Mouse (Mus musculus) midbrain, embryonic 16.5 days (tissue): Measurements from ENCODE around the gene Ccrl2. TPM values are rescaled to one million over a fixed set of nuclear protein-coding genes. Genes with fewer than 3 reads are reported as not detected.

Experiments
- ATAC-seq: fragments of 200-750 bp; cut with Nextera tagmentation; 2 replicates; pipeline ENCODE4 v1.8.0; 2017; ENCODE audit warnings: moderate TSS enrichment
- H3K27ac ChIP-seq: fragments of 300-500 bp; sonication (generic); 2 replicates; pipeline ENCODE4 v1.5.1; 2014; ENCODE audit warnings: mild to moderate bottlenecking, low read length, mixed read lengths
- H3K27me3 ChIP-seq: fragments of 300-500 bp; sonication (generic); 2 replicates; pipeline ENCODE4 v1.6.1; 2014; ENCODE audit warnings: low read depth, low read length, mixed read lengths; ENCODE audit not compliant: control insufficient read depth, insufficient read depth
- H3K36me3 ChIP-seq: fragments of 300-500 bp; sonication (generic); 2 replicates; pipeline ENCODE4 v1.6.1; 2014; ENCODE audit warnings: mild to moderate bottlenecking, low read length, moderate library complexity, mixed read lengths; ENCODE audit not compliant: control insufficient read depth, insufficient read depth
- H3K4me1 ChIP-seq: fragments of 300-500 bp; sonication (generic); 2 replicates; pipeline ENCODE4 v1.6.1; 2014; ENCODE audit warnings: mild to moderate bottlenecking, low read length, mixed read lengths; ENCODE audit not compliant: control insufficient read depth, insufficient read depth
- H3K4me2 ChIP-seq: fragments of 300-500 bp; sonication (generic); 2 replicates; pipeline ENCODE4 v1.6.1; 2014; ENCODE audit warnings: mild to moderate bottlenecking, low read length, mixed read lengths
- H3K4me3 ChIP-seq: fragments of 300-500 bp; sonication (generic); 2 replicates; pipeline ENCODE4 v1.5.1; 2014; ENCODE audit warnings: low read depth, mild to moderate bottlenecking, low read length, moderate library complexity, mixed read lengths
- H3K9ac ChIP-seq: fragments of 300-500 bp; sonication (generic); 2 replicates; pipeline ENCODE4 v1.6.1; 2014; ENCODE audit warnings: low read depth, low read length, mixed read lengths
- H3K9me3 ChIP-seq: fragments of 300-500 bp; sonication (generic); replicated peaks from 2 replicates; pipeline ENCODE4 v1.6.1; 2014; ENCODE audit warnings: mild to moderate bottlenecking, low read length, mixed read lengths; ENCODE audit not compliant: control insufficient read depth, poor library complexity, severe bottlenecking
- WGBS: fragments of 180-500 bp; shearing (Covaris S2); extraction: QIAGEN DNeasy Blood & Tissue Kit; methylation state at CpG from one replicate; pipeline ENCODE4 v1.1.7; 2014; 5-methylcytosine and 5-hydroxymethylcytosine counted together
- polyA plus RNA-seq: library from polyadenylated mRNA; unstranded; fragments of >200 nt; fragmentation: Nextera tagmentation; extraction: Ambion mirVana; gene quantifications from 2 replicates; pipeline ENCODE4 v1.2.1, GENCODE M21; 2015

Ccrl2 gene
- polyA plus RNA-seq, 1 experiment from 2014 or later: 1.2 TPM

DNA sequence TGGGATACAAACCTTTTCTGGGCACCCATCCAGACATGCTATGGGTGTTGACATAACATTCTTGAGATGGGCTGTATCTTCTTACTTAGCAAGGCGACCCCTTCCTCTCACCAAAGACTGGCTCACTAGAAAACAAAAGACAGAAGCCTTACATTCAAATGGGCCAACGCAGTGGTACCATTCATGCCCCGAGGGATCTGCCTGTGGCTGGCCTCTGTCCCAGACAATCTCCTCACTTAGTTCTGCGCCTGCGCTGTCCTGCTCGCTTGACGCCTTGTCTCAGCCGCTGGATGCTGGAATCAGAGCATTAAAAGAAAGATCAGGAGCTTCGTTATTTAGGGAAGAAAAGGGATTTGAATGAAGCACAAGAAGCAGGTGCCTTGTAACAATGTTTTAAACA, 35.3 kb upstream of the Ccrl2 start:
- H3K4me1 ChIP-seq: 0 out of 2 replicates have a peak, but pooled peaks cover 3% of the 10 kb centered on the region
- no peak overlapping the region for H3K9ac ChIP-seq
- H3K27ac ChIP-seq: no peak overlapping the region
- ATAC-seq: no peak
- H3K4me3 ChIP-seq: no peak overlapping the region
- no peaks in the 10 kb centered on the region for H3K9me3 ChIP-seq
- no peaks in the 10 kb centered on the region for H3K36me3 ChIP-seq
- H3K27me3 ChIP-seq: no peaks in the 10 kb centered on the region
- no peak overlapping the region for H3K4me2 ChIP-seq
- WGBS: 63% methylated on average over 9 of the region's 9 CpGs

DNA sequence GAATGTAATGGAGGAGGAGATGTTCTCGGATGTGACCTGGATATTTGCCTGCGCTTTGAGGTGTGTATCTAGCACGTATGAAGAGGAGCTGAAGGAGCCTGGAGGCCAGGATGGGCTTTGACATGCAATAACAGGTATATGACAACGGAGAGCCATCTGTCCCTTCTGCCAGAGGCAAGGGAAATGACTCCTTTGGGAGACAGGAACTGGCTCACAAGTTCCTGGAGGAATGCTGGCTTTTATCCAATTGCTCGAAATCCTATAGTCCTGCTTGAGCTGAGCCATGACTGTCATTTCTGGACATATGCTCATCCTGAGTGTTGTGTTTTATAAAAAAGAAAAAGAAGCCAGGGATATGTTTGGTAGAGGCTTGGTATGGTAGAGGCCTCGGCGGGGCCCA, 31.6 kb upstream of the Ccrl2 start:
- no peak overlapping the region for H3K4me2 ChIP-seq
- H3K9me3 ChIP-seq: no peaks in the 10 kb centered on the region
- ATAC-seq: no peak
- 0 out of 2 replicates have a peak, but pooled peaks cover 3% of the 10 kb centered on the region for H3K4me1 ChIP-seq
- H3K36me3 ChIP-seq: no peaks in the 10 kb centered on the region
- H3K27ac ChIP-seq: no peak overlapping the region
- H3K9ac ChIP-seq: no peak overlapping the region
- no peak overlapping the region for H3K4me3 ChIP-seq
- WGBS: 33% methylated on average over 7 of the region's 7 CpGs
- no peaks in the 10 kb centered on the region for H3K27me3 ChIP-seq

DNA sequence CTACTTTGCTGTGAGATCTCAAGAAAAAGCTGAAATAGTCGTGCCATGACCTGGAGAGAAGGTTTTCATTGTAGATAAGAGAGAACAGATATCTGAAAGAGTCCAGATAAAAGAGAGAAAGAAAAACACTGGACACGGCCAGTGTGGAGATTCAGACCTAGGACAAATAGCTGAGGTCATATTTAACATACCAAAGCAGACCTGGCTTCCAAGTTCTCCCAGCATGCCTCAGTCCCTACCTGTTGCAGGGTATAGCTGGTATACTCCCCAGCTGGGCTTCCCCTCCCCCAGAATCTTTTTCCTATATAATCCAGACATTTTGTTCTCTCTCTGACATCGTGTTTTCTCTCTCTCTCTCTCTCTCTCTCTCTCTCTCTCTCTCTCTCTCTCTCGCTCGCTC, 30.6 kb upstream of the Ccrl2 start:
- Histone ChIP-seq H3K9me3 (no peaks in the 10 kb centered on the region), H3K4me2 (no peak overlapping the region), H3K4me1 (0 out of 2 replicates have a peak, but pooled peaks cover 3% of the 10 kb centered on the region), H3K27ac (no peak overlapping the region), H3K36me3 (no peaks in the 10 kb centered on the region), H3K27me3 (no peaks in the 10 kb centered on the region), H3K4me3 (no peak overlapping the region), H3K9ac (no peak overlapping the region)
- no peak for ATAC-seq
- 7% methylated on average over 4 of the region's 5 CpGs for WGBS

DNA sequence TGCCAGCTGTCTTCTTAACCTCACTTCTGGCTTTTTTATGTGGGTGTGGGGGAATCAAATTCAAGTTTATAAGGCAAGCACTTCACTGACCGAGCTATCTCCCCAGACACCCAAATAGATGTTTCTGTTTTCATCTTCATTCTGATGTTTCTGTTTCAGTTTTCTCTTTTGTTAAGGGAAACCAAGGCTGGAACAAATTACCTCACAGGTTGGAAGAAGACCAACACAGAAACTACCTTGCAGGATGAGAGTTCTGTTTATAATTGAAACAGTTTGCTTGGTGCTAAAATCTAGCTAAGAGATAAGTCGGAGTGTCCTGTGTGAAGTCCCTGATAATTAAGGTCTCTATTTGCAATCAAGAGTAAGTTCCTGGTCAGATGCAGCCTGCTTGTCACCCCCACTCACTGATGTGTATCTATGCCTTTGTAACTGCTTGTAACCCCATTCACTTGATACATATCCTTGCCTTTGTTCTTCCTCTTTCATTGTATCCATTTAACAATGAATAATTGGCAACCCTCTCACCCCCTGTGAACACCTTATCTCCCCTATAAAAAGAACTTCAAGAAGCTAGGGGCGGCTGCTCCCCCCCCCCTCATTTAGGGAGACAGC, 29.8 kb upstream of the Ccrl2 start:
- H3K36me3 ChIP-seq: no peaks in the 10 kb centered on the region
- no peak for ATAC-seq
- H3K27ac ChIP-seq: no peak overlapping the region
- no peak overlapping the region for H3K4me2 ChIP-seq
- 23% methylated on average over 3 of the region's 3 CpGs for WGBS
- no peaks in the 10 kb centered on the region for H3K27me3 ChIP-seq
- H3K9ac ChIP-seq: no peak overlapping the region
- no peak overlapping the region for H3K4me3 ChIP-seq
- H3K9me3 ChIP-seq: no peaks in the 10 kb centered on the region
- H3K4me1 ChIP-seq: 0 out of 2 replicates have a peak, but pooled peaks cover 3% of the 10 kb centered on the region

DNA sequence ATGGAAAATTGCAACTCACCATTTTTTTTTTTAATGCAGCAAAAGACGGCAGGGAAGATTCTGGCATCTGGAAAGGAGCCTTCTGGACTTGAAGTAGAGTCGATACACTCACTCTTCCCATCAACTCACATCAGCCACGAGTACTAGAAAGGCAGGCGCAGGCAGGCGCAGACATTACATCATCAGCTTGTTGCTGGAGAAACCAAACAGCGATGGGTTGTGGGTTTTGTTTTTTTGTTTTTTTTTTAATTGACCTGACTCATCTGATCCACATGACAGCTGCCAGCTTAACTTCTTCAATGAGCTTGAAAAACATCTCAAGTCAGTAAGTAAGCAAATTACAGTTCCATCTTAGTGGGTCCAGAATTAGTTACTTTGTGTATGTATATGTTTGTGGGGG, 28.8 kb upstream of the Ccrl2 start:
- no peak for ATAC-seq

DNA sequence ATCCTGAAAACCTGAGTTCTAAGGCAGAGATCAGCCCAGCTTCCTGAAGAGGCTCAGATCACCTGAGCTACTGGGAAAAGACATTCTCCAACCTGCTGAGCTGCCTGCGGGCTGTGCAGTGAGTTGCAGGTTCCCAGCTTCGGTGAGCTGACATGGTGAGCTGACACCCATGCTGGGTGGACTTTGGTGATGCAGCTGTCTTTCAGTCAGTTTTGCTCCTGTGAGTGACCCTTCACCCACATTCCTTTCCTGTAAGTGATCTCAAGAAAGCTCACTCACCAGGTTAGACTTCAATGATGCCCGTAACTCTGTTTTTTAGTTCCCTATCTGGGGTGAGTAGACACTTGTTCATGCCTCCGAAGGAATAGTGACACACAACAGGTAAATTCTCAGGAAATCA, 28.0 kb upstream of the Ccrl2 start:
- H3K4me2 ChIP-seq: no peak overlapping the region
- H3K9ac ChIP-seq: no peak overlapping the region
- H3K27ac ChIP-seq: no peak overlapping the region
- 66% methylated on average over 4 of the region's 4 CpGs for WGBS
- H3K36me3 ChIP-seq: no peaks in the 10 kb centered on the region
- no peaks in the 10 kb centered on the region for H3K9me3 ChIP-seq
- no peak for ATAC-seq
- H3K4me3 ChIP-seq: no peak overlapping the region
- H3K4me1 ChIP-seq: 0 out of 2 replicates have a peak, but pooled peaks cover 3% of the 10 kb centered on the region
- no peaks in the 10 kb centered on the region for H3K27me3 ChIP-seq

More for the DNA sequence above, 28.8 kb upstream of the Ccrl2 start:
- WGBS: 74% methylated on average over 6 of the region's 6 CpGs
- Histone ChIP-seq H3K9me3 (no peaks in the 10 kb centered on the region), H3K27me3 (no peaks in the 10 kb centered on the region), H3K36me3 (no peaks in the 10 kb centered on the region), H3K4me2 (no peak overlapping the region), H3K4me1 (0 out of 2 replicates have a peak, but pooled peaks cover 3% of the 10 kb centered on the region), H3K4me3 (no peak overlapping the region), H3K27ac (no peak overlapping the region), H3K9ac (no peak overlapping the region)

DNA sequence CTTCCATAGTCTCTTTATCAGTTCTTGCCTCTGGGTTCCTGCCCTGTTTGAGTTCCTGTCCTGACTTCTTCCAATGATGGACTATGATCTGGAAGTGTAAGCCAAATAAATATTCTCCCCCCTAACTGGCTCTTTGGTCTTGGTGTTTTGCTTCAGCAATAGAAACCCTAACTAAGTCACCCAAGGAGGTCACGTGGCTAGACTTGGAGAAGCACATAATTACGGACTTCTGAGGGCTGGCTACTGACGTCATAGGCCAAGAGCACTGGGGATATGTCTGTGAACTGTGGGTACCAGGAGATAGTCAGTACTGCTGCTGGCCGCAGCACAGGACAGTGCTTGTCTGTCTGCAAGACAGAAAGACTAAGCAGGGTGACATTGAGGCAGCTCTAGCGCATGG, 24.4 kb upstream of the Ccrl2 start:
- no peaks in the 10 kb centered on the region for H3K9me3 ChIP-seq
- no peak overlapping the region for H3K4me3 ChIP-seq
- no peaks in the 10 kb centered on the region for H3K4me1 ChIP-seq
- H3K27me3 ChIP-seq: no peaks in the 10 kb centered on the region
- H3K36me3 ChIP-seq: no peaks in the 10 kb centered on the region
- no peak overlapping the region for H3K9ac ChIP-seq
- H3K27ac ChIP-seq: no peak overlapping the region
- no peak for ATAC-seq
- no peak overlapping the region for H3K4me2 ChIP-seq
- 89% methylated on average over 5 of the region's 5 CpGs for WGBS

DNA sequence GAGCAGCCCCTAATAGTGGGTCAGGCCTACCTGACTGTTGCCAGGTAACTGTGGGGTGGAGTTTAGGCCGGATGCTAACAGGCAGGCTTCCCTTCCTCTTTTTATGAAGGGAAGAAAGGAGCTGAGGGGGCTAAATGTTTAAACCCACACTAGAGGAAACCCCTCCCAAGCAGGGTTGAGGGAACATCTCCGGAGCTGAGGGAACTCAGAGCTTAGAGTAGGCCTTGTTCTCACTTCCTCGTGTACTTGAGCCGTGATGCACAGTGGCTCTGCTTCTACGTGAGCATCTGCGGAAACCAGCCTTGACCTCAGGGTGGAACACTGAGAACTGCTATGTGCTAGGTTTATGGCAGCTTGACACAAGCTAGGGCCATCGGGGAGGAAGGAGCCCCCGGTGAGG, 23.5 kb upstream of the Ccrl2 start:
- Histone ChIP-seq H3K9me3 (no peaks in the 10 kb centered on the region), H3K27ac (no peak overlapping the region), H3K4me2 (no peak overlapping the region), H3K4me1 (no peaks in the 10 kb centered on the region), H3K4me3 (no peak overlapping the region), H3K9ac (no peak overlapping the region), H3K27me3 (no peaks in the 10 kb centered on the region), H3K36me3 (no peaks in the 10 kb centered on the region)
- WGBS: 96% methylated on average over 8 of the region's 8 CpGs
- no peak for ATAC-seq

DNA sequence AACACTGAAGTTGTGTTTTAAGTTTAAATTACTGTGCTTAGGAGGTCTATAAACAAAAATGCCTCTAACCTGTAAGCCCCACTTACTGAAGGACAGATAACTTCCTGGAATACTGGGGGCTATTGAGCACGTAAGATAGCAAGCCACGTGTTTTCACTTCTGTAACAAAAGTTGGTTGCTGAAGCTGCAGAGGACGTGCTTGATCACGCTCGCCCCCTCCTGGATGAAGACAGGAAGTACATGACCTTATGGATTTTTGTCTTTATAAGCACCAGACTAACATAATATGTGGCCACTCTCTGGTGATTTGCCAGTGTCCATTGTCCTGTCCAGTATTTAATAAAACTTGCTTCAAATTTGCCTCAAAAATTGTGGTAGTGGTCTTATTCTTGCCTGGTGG, 20.4 kb upstream of the Ccrl2 start:
- H3K36me3 ChIP-seq: no peaks in the 10 kb centered on the region
- no peaks in the 10 kb centered on the region for H3K4me1 ChIP-seq
- H3K4me2 ChIP-seq: no peak overlapping the region
- H3K27me3 ChIP-seq: no peaks in the 10 kb centered on the region
- WGBS: 59% methylated on average over 5 of the region's 5 CpGs
- no peak overlapping the region for H3K27ac ChIP-seq
- no peak for ATAC-seq
- H3K4me3 ChIP-seq: no peak overlapping the region
- H3K9ac ChIP-seq: no peak overlapping the region
- 0 out of 2 replicates have a peak, but pooled peaks cover 6% of the 10 kb centered on the region for H3K9me3 ChIP-seq
